Mouse (Mus musculus): ENCODE data around the gene Mdfi. TPM values are rescaled to one million over a fixed set of nuclear protein-coding genes. Genes with fewer than 3 reads are reported as not detected.
"Not testable (repeated sequence)": the region's sequence is repeated elsewhere in the genome, so short reads cannot be mapped to it uniquely, and the experiment has no call there.

Gene Mdfi
- 1 to 10 TPM; 1.0 to 1.1 TPM for total RNA-seq (2021)
- long read RNA-seq, experiment 1, result 0 reads
- long read RNA-seq, experiment 2, result 0 reads

GRCm38 (mm10) chr17:47834482-47834767 is at the start of gene Mdfi:
Gene Mdfi (minus strand): TSS chr17:47834691.
- no peak for DNase-seq

DNA sequence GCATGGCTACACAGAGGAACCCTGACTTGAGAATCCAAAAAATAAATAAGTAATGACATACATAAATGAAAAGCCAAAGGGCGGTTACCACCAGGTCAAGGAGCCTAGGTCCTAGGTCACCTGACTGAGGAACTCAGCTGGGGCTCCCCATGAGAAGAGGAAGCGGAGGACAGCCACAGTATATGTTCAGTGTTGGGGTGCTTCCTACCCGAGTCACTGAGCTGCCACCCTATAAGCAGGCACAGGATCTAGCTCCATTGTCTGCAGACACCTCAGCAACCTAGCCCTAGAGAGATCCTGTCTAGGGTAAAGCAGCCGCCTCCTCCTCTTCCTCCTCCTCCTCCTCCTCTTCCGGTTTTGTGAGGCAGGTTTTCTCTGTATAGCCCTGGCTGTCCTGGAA is 48.6 kb upstream of the Mdfi start:
- DNase-seq, result no peak

GRCm38 (mm10) chr17:47881330-47881729 is 46.8 kb upstream of the Mdfi start:
- DNase-seq, result no peak

DNA sequence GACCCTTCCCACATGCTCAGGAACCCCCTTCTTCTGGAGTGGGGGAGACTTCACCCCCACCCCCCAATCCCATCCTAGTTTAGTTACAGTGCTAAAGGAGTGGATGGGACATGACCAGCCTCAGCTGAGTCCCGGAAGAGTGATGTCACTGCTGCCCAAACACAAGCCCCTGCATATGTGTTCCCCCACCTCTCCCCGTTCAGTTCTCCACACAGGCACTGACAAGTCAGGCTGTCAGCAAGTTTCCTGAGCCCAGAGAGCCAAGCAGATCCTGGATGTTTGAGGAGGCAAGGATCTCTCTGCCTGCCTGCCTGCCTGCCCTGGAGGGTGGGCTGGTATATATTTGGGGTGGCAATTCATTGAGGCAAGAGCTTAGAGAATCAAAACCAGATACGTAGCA is 44.7 kb upstream of the Mdfi start:
- DNase-seq, result no peak

- peak; percentile 50 for DNase-seq
These were observed 44.0 kb upstream of the Mdfi start for GRCm38 (mm10) chr17:47878378-47879089.

GRCm38 (mm10) chr17:47877715-47878377 is 43.4 kb upstream of the Mdfi start:
- no peak for DNase-seq

DNA sequence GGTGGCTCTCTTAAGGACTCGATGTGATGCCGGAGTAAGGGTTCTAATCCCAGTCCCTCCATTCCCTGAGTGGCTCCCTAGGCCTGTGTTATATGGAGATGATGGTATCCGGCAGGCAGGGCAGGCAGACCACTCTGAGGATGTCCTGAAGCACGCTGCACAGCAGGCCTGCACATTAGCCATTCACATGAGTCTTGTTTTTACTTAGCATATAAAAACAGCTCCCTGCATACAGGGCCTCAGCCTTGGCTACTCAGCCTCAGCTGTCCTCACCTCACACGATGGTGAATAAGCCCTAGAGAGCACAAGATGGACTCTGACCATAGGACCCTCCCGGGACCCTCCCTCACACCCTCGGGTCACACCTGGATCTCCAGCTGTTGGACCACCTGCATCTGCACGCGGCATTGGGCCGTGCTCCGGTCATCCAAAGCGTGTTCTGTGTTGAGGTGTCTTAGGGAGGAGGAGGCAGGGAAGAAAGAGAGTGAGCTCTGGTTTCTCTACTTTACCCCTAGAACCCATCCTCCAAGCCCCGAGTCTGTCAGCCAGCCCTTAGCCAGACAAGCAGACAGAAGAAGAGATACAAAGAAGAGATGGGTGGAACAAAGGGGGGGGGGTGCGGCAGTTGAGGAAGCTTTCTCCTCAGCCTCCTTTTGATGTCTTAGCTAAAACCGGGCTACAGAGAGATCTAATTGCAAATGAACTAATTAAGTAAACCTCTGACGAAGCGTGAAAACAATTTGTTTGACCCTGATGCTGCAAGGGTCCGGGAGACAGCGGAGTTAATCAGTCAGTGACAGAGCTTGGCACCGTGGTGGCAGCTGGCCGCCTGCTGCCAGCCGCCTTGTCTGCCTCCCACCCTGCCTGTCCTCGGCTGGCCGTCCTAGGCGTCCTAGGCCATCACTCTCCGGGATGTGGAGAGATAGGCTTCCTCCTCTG is 42.6 kb upstream of the Mdfi start:
- no peak for DNase-seq

GRCm38 (mm10) chr17:47873341-47873791 is 38.9 kb upstream of the Mdfi start:
- DNase-seq, result peak; percentile 75

- no peak for DNase-seq
These were observed 38.0 kb upstream of the Mdfi start for GRCm38 (mm10) chr17:47872311-47873011.

GRCm38 (mm10) chr17:47869874-47870273 is 35.4 kb upstream of the Mdfi start:
- DNase-seq, result no peak

DNA sequence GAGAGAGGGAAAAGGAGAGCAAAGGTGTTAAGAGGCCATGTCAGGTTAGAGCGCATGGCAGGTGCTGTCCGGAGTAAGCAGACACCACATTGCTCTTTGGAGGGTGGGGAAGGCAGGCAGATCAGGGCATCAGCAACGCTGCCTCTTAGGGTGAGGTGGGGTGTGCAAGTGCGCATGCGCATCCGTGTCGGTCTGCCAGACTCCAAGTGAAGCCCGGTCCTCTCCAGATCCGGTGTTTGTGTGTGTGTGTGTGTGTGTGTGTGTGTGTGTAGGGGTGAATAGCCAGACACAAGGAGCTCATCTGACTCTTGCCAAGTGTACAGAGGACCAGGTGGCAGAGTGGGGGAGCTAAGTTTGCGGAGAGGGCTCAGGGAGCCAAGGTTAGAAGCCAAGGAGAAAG is 31.5 kb upstream of the Mdfi start:
- DNase-seq, result no peak

GRCm38 (mm10) chr17:47864496-47864895 is 30.0 kb upstream of the Mdfi start:
- peak; percentile 73 for DNase-seq

DNA sequence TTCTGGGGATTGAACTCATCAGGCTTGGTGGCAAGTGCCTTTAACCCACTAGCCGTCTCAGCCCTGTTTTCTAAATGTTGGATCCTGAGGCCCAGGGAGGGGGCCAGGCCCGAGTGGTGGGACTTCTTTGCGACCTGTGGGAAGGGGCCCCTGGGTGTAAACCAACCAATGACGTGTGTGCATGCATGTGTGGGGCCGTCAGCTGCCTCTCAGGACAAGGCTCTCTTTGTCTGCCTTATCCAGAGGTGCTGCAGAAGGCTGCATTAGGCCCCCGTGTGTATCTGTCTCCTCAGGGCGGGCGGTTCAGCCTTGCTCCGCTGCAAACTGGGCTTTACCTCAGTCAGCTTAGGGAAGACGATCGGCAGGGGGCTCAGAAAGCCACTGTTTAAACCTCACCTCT is 28.9 kb upstream of the Mdfi start:
- no peak for DNase-seq

GRCm38 (mm10) chr17:47863023-47863422 is 28.5 kb upstream of the Mdfi start:
- no peak for DNase-seq

GRCm38 (mm10) chr17:47855544-47855943 is 21.1 kb upstream of the Mdfi start:
- DNase-seq, result no peak

GRCm38 (mm10) chr17:47854908-47855307 is 20.4 kb upstream of the Mdfi start:
- DNase-seq, result no peak

GRCm38 (mm10) chr17:47853760-47854159 is 19.3 kb upstream of the Mdfi start:
- DNase-seq, result no peak

- DNase-seq, result no peak
These were observed 18.8 kb upstream of the Mdfi start for GRCm38 (mm10) chr17:47853336-47853735.

DNA sequence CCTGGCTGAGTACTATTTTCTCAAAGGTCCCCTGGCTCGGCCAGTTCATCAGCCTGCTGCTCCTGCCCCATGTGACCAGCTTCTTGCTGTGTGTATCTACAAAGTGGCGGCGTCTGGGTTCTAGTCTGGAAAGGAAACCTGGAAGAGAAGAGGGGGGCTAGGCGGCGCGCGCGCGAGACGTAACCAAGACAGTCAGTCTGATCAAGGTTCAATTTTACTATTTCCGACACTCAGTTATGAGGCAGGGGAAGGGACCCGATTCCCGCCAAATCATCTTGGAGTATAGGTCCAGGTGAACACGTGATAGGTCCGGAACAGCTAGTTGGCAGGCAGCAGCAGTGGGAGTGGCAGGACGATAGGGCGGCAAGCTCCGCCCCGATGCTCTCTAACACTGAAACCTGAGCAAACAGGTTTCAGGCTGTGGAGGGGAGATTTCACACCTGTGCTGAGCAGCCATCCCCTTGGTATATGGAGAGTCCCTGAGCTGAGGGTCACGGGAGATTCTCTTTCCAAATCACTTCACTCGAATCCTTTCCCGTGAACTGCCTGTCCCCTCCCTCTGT is 17.4 kb upstream of the Mdfi start:
- not testable (repeated sequence) for DNase-seq

- DNase-seq, result no peak
These were observed 16.3 kb upstream of the Mdfi start for GRCm38 (mm10) chr17:47850639-47851314.

- peak; percentile 56 for DNase-seq
These were observed 15.5 kb upstream of the Mdfi start for GRCm38 (mm10) chr17:47850035-47850434.
